Mouse (Mus musculus) neural tube, postnatal 0 days (tissue): Measurements from ENCODE around the gene Ecsit. TPM values are rescaled to one million over a fixed set of nuclear protein-coding genes. Genes with fewer than 3 reads are reported as not detected.

Experiments
- microRNA-seq: library from miRNA; unstranded; fragments of <30 nt; microRNA quantifications from one replicate; pipeline ENCODE4, GENCODE M21; 2016
- polyA plus RNA-seq: library from polyadenylated mRNA; unstranded; fragments of >200 nt; fragmentation: Nextera tagmentation; extraction: Ambion mirVana; gene quantifications from 2 replicates; pipeline ENCODE4 v1.2.1, GENCODE M21; 2015

Gene Ecsit
- polyA plus RNA-seq = 61.0 and 63.4 TPM in 2 replicates

GRCm38 (mm10) chr9:22085022-22085834, at the start of gene Ecsit:
TSS of gene Ecsit (minus strand) at chr9:22085438.

DNA sequence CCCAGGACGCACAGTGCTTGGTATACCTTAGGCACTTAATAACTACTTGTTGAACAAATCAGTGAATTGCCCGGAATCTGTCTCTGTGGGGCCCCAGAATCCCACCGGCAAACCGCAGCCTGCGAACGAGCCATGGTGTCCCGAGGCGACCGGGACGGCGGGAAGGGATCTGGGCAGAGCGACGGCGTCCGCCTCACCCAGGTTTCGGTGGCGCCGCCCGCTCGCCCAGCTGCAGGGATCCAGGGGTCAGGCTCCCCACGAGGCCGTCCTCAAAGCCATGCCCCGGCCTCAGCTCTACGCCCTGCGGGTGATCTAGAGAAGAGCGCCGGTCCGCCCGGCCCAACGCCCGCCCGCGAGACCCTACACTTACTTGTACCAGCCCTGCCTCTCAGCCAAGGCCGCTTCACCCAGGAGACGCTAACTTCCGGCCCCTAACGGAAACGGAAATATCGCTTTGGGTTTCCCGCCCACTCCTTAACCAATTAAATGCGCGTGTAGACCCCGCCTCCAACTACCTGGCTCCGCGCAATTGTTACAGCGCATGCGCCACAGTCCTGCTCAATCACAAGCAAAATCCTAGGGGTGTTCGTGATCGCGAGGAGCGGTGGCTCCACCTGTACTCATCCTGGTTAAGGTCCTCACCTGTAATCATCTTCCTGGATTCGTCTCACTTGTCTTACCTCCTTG, 31.6 kb upstream of the Ecsit start, which contains the start of gene Elof1:
Gene Elof1 (minus strand): TSS at position 433 of the 687 bp plus-strand sequence.

GRCm38 (mm10) chr9:22098993-22099696, 13.9 kb upstream of the Ecsit start, which contains the start of gene Cnn1:
TSS of gene Cnn1 (plus strand) at chr9:22099216.

GRCm38 (mm10) chr9:22070791-22071573, 14.3 kb downstream of the Ecsit start, which contains the start of the genes Gm49318 and Zfp653:
TSS of gene Gm49318 (minus strand) at chr9:22071259.
TSS of gene Zfp653 (minus strand) at chr9:22071376.

GRCm38 (mm10) chr9:22051958-22052254, 33.3 kb downstream of the Ecsit start, which contains the start of gene Elavl3:
TSS of gene Elavl3 (minus strand) at chr9:22052023.

Small RNA genes within 50 kb of the gene (microRNA-seq; reads per million reads assigned to microRNA genes)
- 0.87 reads per million for gene Mir7084

Other genes starting within 250 kb of the Ecsit start
- gene Angptl8, start 249.9 kb downstream of the Ecsit start, polyA plus RNA-seq = 0.83 and 0.90 TPM in 2 replicates
- 13.8 and 14.4 TPM in 2 replicates for gene Dock6, start 232.8 kb downstream of the Ecsit start, polyA plus RNA-seq
- gene Rab3d, start 167.2 kb downstream of the Ecsit start, polyA plus RNA-seq = 20.0 and 20.9 TPM in 2 replicates
- 4.5 and 6.7 TPM in 2 replicates for gene Ccdc159, start 158.0 kb downstream of the Ecsit start, polyA plus RNA-seq
- 65.2 and 67.6 TPM in 2 replicates for gene Tmem205, start 157.9 kb downstream of the Ecsit start, polyA plus RNA-seq
- 103 and 112 TPM in 2 replicates for gene Plppr2, start 148.4 kb downstream of the Ecsit start, polyA plus RNA-seq
- 7.8 and 8.5 TPM in 2 replicates for gene Swsap1, start 129.7 kb downstream of the Ecsit start, polyA plus RNA-seq
- gene Epor, start 121.9 kb downstream of the Ecsit start, polyA plus RNA-seq = 1.4 and 1.6 TPM in 2 replicates
- gene Rgl3, start 96.0 kb downstream of the Ecsit start, polyA plus RNA-seq = 2.9 and 3.0 TPM in 2 replicates
- gene Ccdc151, start 82.8 kb downstream of the Ecsit start, polyA plus RNA-seq = 3.5 and 4.1 TPM in 2 replicates
- 70.2 and 80.7 TPM in 2 replicates for gene Prkcsh, start 82.6 kb downstream of the Ecsit start, polyA plus RNA-seq
- 66.7 and 78.4 TPM in 2 replicates for gene Elavl3, start 33.4 kb downstream of the Ecsit start, polyA plus RNA-seq
- not detected in 2 replicates for gene Gm49318, start 14.2 kb downstream of the Ecsit start, polyA plus RNA-seq
- 12.5 and 14.7 TPM in 2 replicates for gene Zfp653, start 14.1 kb downstream of the Ecsit start, polyA plus RNA-seq
- gene Cnn1, start 13.8 kb upstream of the Ecsit start, polyA plus RNA-seq = 0.65 and 0.96 TPM in 2 replicates
- 187 and 193 TPM in 2 replicates for gene Elof1, start 31.7 kb upstream of the Ecsit start, polyA plus RNA-seq
- gene Acp5, start 50.3 kb upstream of the Ecsit start, polyA plus RNA-seq = 4.5 and 13.7 TPM in 2 replicates
- gene Pigyl, start 71.4 kb upstream of the Ecsit start, polyA plus RNA-seq = 109 and 121 TPM in 2 replicates
- gene Zfp872, start 102.7 kb upstream of the Ecsit start, polyA plus RNA-seq = 0.27 and 0.32 TPM in 2 replicates
- 9.5 and 12.0 TPM in 2 replicates for gene Zfp809, start 140.3 kb upstream of the Ecsit start, polyA plus RNA-seq
- gene Zfp599, start 174.5 kb upstream of the Ecsit start, polyA plus RNA-seq = 4.3 and 4.8 TPM in 2 replicates
- gene Zfp810, start 222.2 kb upstream of the Ecsit start, polyA plus RNA-seq = 17.0 and 21.7 TPM in 2 replicates